Mouse (Mus musculus): Measurements from ENCODE around the gene Umad1. TPM values are rescaled to one million over a fixed set of nuclear protein-coding genes. Genes with fewer than 3 reads are reported as not detected.

Gene Umad1
- polyA plus RNA-seq, 1 experiment, result 21.9 TPM

- Histone ChIP-seq H3K36me3 (ENCODE audit: control insufficient read depth, insufficient read depth, low read length) (no peaks in the 10 kb centered on the region), H3K27me3 (replicated peaks; ENCODE audit: control insufficient read depth, insufficient read depth, low read length) (no peaks in the 10 kb centered on the region), H3K4me1 (ENCODE audit: control insufficient read depth, insufficient read depth, low read length) (peaks cover 3% of the 10 kb centered on the region; the same call in 1 of the 2 replicates), H3K4me3 (ENCODE audit: insufficient read depth, low read depth, low read length) (no peak overlapping the region), H3K27ac (ENCODE audit: insufficient read depth, low read depth, low read length) (no peak overlapping the region)
- DNase-seq, result peak; percentile 66
- TF ChIP-seq POLR2A (IDR thresholded peaks at IDR 0.05; ENCODE audit: low read depth, low read length) (no peak), CTCF (conservative IDR thresholded peaks at IDR 0.05; ENCODE audit: insufficient read depth, insufficient read length, low read depth, low read length) (no peak)
Observed at GRCm38 (mm10) chr6:8506631-8507030, 247.5 kb downstream of the Umad1 start.

Other genes with a start within 250 kb of the Umad1 start
- 0.13 and 0.14 TPM in 2 replicates for gene Col28a1, start 66.7 kb upstream of the Umad1 start, polyA plus RNA-seq (2012; rRNA removed)
- 3.3 and 3.8 TPM in 2 replicates for gene Mios, start 50.1 kb upstream of the Umad1 start, polyA plus RNA-seq (2012; rRNA removed)
- 2.9 and 5.0 TPM in 2 replicates for gene Rpa3, start 115 bp upstream of the Umad1 start, polyA plus RNA-seq (2012; rRNA removed)
- gene Gm45062, start 162 bp downstream of the Umad1 start, polyA plus RNA-seq (2012; rRNA removed), result 1.0 and 2.0 TPM in 2 replicates

All from kidney, adult 2 months (tissue).